Mouse (Mus musculus) cerebellum, adult 2 months (tissue): ENCODE measurements at regions not wholly inside any gene's neighbourhood (a gene's known extent, or its start where the extent isn't known, plus 50 kb on each side); places are given as distances from the start of the nearest gene placed in this dataset.

ENCODE experiments used
- CTCF ChIP-seq: fragments of 200-500 bp; IDR thresholded peaks from 2 replicates; pipeline ENCODE4 v1.5.1; 2011; ENCODE audit warnings: low read depth, mild to moderate bottlenecking, control low read depth, low read length, moderate library complexity, borderline replicate concordance; ENCODE audit not compliant: insufficient read depth
- POLR2A ChIP-seq: fragments of 200-500 bp; IDR thresholded peaks from 2 replicates; pipeline ENCODE4 v1.6.1; 2011; ENCODE audit warnings: low read length, control low read depth, borderline replicate concordance; ENCODE audit not compliant: insufficient read depth

DNA sequence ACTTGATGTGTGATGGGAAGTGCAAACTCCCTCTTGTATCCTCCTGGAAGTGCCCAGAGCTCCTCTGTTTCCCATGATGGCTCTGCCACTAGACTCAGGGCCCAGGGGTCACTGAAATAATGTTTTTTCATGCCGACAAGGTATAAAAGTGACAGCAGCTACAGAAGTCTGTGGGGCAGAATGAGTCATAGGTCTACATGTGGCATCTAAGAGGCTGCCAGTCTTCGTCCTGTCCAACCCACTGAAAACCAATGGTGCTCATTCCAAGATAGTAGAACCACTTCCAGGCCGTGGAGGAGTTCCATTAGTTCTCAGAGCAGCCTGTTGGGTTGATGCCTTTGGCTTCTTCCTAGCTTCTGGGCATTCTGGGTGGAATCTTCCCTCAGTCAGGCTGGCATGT is 65.3 kb upstream of the Atp1a1 start:
- no peak for TF ChIP-seq CTCF
- no peak for TF ChIP-seq POLR2A
